Mouse (Mus musculus): ENCODE results near the gene Gnptab. TPM values are rescaled to one million over a fixed set of nuclear protein-coding genes. Genes with fewer than 3 reads are reported as not detected.

Gnptab gene
- total RNA-seq, 1 experiment, result 25.1 TPM

GRCm38 (mm10) chr10:88427998-88428397 is 49.1 kb downstream of the Gnptab start:
- Histone ChIP-seq H3K27ac (ENCODE audit: insufficient read depth, low read depth, low read length, poor library complexity, severe bottlenecking) (no peak overlapping the region), H3K4me3 (ENCODE audit: insufficient read depth in 1 of 2, low read depth in 1 of 2, low read length in 2 of 2, poor library complexity in 1 of 2, severe bottlenecking in 1 of 2) (no peak overlapping the region), H3K36me3 (ENCODE audit: control insufficient read depth, insufficient read depth, low read length, poor library complexity, severe bottlenecking) (peaks cover 22% of the 10 kb centered on the region), H3K4me1 (ENCODE audit: control insufficient read depth in 2 of 2, insufficient read depth in 2 of 2, low read length in 2 of 2, poor library complexity in 1 of 2) (no peaks in the 10 kb centered on the region), H3K9me3 (ENCODE audit: control insufficient read depth, insufficient read depth, low read depth, low read length) (no peaks in the 10 kb centered on the region), H3K9ac (ENCODE audit: insufficient read depth, low read depth, low read length, poor library complexity, severe bottlenecking) (no peak overlapping the region)
- DNase-seq (ENCODE audit: low read depth, low spot score), result no peak
- no peak for TF ChIP-seq HCFC1 (IDR thresholded peaks at IDR 0.05; ENCODE audit: borderline replicate concordance, insufficient read depth, low read length)
- TF ChIP-seq ZC3H11A (IDR thresholded peaks at IDR 0.05; ENCODE audit: borderline replicate concordance, low read depth, low read length), result no peak
- TF ChIP-seq ZNF384 (IDR thresholded peaks at IDR 0.05; ENCODE audit: low read depth, low read length), result no peak
- no peak for TF ChIP-seq CHD2 (IDR thresholded peaks at IDR 0.05; ENCODE audit: low read depth, low read length)
- no peak for TF ChIP-seq MAFK (IDR thresholded peaks at IDR 0.05; ENCODE audit: insufficient read depth, low read depth, low read length)
- in situ Hi-C loops (cut with MboI; ENCODE audit: low sequenced_read_pairs in 2 of 2, unreplicated experiment in 2 of 2), result no loop called here

GRCm38 (mm10) chr10:88441224-88441623 is 62.3 kb downstream of the Gnptab start:
- TF ChIP-seq ZNF384 (IDR thresholded peaks at IDR 0.05; ENCODE audit: low read depth, low read length), result no peak
- TF ChIP-seq ZC3H11A (IDR thresholded peaks at IDR 0.05; ENCODE audit: borderline replicate concordance, low read depth, low read length), result no peak
- TF ChIP-seq HCFC1 (IDR thresholded peaks at IDR 0.05; ENCODE audit: borderline replicate concordance, insufficient read depth, low read length), result no peak
- no peak for TF ChIP-seq MAFK (IDR thresholded peaks at IDR 0.05; ENCODE audit: insufficient read depth, low read depth, low read length)
- TF ChIP-seq CHD2 (IDR thresholded peaks at IDR 0.05; ENCODE audit: low read depth, low read length), result no peak
- Histone ChIP-seq H3K9ac (ENCODE audit: insufficient read depth, low read depth, low read length, poor library complexity, severe bottlenecking) (no peak overlapping the region), H3K36me3 (ENCODE audit: control insufficient read depth, insufficient read depth, low read length, poor library complexity, severe bottlenecking) (peaks cover 11% of the 10 kb centered on the region; the same call in 1 of the 2 replicates), H3K9me3 (ENCODE audit: control insufficient read depth, insufficient read depth, low read depth, low read length) (no peaks in the 10 kb centered on the region), H3K4me1 (ENCODE audit: control insufficient read depth in 2 of 2, insufficient read depth in 2 of 2, low read length in 2 of 2, poor library complexity in 1 of 2) (peaks cover 3 to 5% of the 10 kb centered on the region in 2 experiments; a peak in 2 of 4 replicates), H3K27ac (ENCODE audit: insufficient read depth, low read depth, low read length, poor library complexity, severe bottlenecking) (no peak overlapping the region), H3K4me3 (ENCODE audit: insufficient read depth in 1 of 2, low read depth in 1 of 2, low read length in 2 of 2, poor library complexity in 1 of 2, severe bottlenecking in 1 of 2) (no peak overlapping the region)
- in situ Hi-C loops (cut with MboI; ENCODE audit: low sequenced_read_pairs in 2 of 2, unreplicated experiment in 2 of 2), result no loop called here
- DNase-seq (ENCODE audit: low read depth, low spot score), result no peak

GRCm38 (mm10) chr10:88451221-88451620 is 72.3 kb downstream of the Gnptab start:
- in situ Hi-C loops (cut with MboI; ENCODE audit: low sequenced_read_pairs in 2 of 2, unreplicated experiment in 2 of 2), result no loop called here
- Histone ChIP-seq H3K27ac (ENCODE audit: insufficient read depth, low read depth, low read length, poor library complexity, severe bottlenecking) (no peak overlapping the region), H3K36me3 (ENCODE audit: control insufficient read depth, insufficient read depth, low read length, poor library complexity, severe bottlenecking) (peaks cover 3% of the 10 kb centered on the region; the same call in 1 of the 2 replicates), H3K9ac (ENCODE audit: insufficient read depth, low read depth, low read length, poor library complexity, severe bottlenecking) (no peak overlapping the region), H3K9me3 (ENCODE audit: control insufficient read depth, insufficient read depth, low read depth, low read length) (no peaks in the 10 kb centered on the region), H3K4me3 (ENCODE audit: insufficient read depth in 1 of 2, low read depth in 1 of 2, low read length in 2 of 2, poor library complexity in 1 of 2, severe bottlenecking in 1 of 2) (no peak overlapping the region), H3K4me1 (ENCODE audit: control insufficient read depth in 2 of 2, insufficient read depth in 2 of 2, low read length in 2 of 2, poor library complexity in 1 of 2) (no peaks in the 10 kb centered on the region)
- no peak for DNase-seq (ENCODE audit: low read depth, low spot score)
- TF ChIP-seq MAFK (IDR thresholded peaks at IDR 0.05; ENCODE audit: insufficient read depth, low read depth, low read length), result no peak
- no peak for TF ChIP-seq HCFC1 (IDR thresholded peaks at IDR 0.05; ENCODE audit: borderline replicate concordance, insufficient read depth, low read length)
- TF ChIP-seq ZC3H11A (IDR thresholded peaks at IDR 0.05; ENCODE audit: borderline replicate concordance, low read depth, low read length), result no peak
- no peak for TF ChIP-seq CHD2 (IDR thresholded peaks at IDR 0.05; ENCODE audit: low read depth, low read length)
- TF ChIP-seq ZNF384 (IDR thresholded peaks at IDR 0.05; ENCODE audit: low read depth, low read length), result no peak

GRCm38 (mm10) chr10:88451990-88452389 is 73.1 kb downstream of the Gnptab start:
- Histone ChIP-seq H3K36me3 (ENCODE audit: control insufficient read depth, insufficient read depth, low read length, poor library complexity, severe bottlenecking) (no peaks in the 10 kb centered on the region), H3K9ac (ENCODE audit: insufficient read depth, low read depth, low read length, poor library complexity, severe bottlenecking) (no peak overlapping the region), H3K4me1 (ENCODE audit: control insufficient read depth in 2 of 2, insufficient read depth in 2 of 2, low read length in 2 of 2, poor library complexity in 1 of 2) (no peaks in the 10 kb centered on the region; a peak in 1 of 4 replicates), H3K9me3 (ENCODE audit: control insufficient read depth, insufficient read depth, low read depth, low read length) (no peaks in the 10 kb centered on the region), H3K4me3 (ENCODE audit: insufficient read depth in 1 of 2, low read depth in 1 of 2, low read length in 2 of 2, poor library complexity in 1 of 2, severe bottlenecking in 1 of 2) (no peak overlapping the region), H3K27ac (ENCODE audit: insufficient read depth, low read depth, low read length, poor library complexity, severe bottlenecking) (no peak overlapping the region)
- in situ Hi-C loops (cut with MboI; ENCODE audit: low sequenced_read_pairs in 2 of 2, unreplicated experiment in 2 of 2), result no loop called here
- DNase-seq (ENCODE audit: low read depth, low spot score), result no peak
- no peak for TF ChIP-seq ZC3H11A (IDR thresholded peaks at IDR 0.05; ENCODE audit: borderline replicate concordance, low read depth, low read length)
- TF ChIP-seq MAFK (IDR thresholded peaks at IDR 0.05; ENCODE audit: insufficient read depth, low read depth, low read length), result no peak
- TF ChIP-seq ZNF384 (IDR thresholded peaks at IDR 0.05; ENCODE audit: low read depth, low read length), result no peak
- TF ChIP-seq HCFC1 (IDR thresholded peaks at IDR 0.05; ENCODE audit: borderline replicate concordance, insufficient read depth, low read length), result no peak
- no peak for TF ChIP-seq CHD2 (IDR thresholded peaks at IDR 0.05; ENCODE audit: low read depth, low read length)

DNA sequence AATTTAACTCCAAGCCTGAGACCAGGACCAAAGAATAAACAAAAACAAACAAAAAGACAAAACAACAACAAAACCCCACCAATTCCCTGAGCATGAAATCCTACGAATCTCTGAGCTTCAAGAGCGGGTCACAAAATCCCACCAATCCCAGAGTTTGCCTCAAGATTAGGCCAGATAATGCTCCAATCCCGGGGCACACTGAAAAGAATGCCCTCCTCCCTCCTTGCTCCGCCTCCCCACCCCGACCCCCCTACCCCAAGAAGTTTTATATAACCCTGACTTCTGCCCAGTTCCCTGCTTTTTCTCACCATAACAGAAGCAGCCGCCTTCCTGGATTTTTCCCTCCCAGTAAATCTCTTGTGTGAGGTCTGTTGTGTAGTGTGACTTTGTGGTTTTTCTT is 78.9 kb downstream of the Gnptab start:
- in situ Hi-C loops (cut with MboI; ENCODE audit: low sequenced_read_pairs in 2 of 2, unreplicated experiment in 2 of 2), result no loop called here
- peak; percentile 15 for DNase-seq (ENCODE audit: low read depth, low spot score)
- no peaks in the 10 kb centered on the region for H3K36me3 ChIP-seq (ENCODE audit: control insufficient read depth, insufficient read depth, low read length, poor library complexity, severe bottlenecking)

More for the DNA sequence above, 78.9 kb downstream of the Gnptab start:
- TF ChIP-seq MAFK (IDR thresholded peaks at IDR 0.05; ENCODE audit: insufficient read depth, low read depth, low read length), result no peak
- TF ChIP-seq ZC3H11A (IDR thresholded peaks at IDR 0.05; ENCODE audit: borderline replicate concordance, low read depth, low read length), result no peak
- Histone ChIP-seq H3K9me3 (ENCODE audit: control insufficient read depth, insufficient read depth, low read depth, low read length) (no peaks in the 10 kb centered on the region), H3K9ac (ENCODE audit: insufficient read depth, low read depth, low read length, poor library complexity, severe bottlenecking) (no peak overlapping the region), H3K4me3 (ENCODE audit: insufficient read depth in 1 of 2, low read depth in 1 of 2, low read length in 2 of 2, poor library complexity in 1 of 2, severe bottlenecking in 1 of 2) (no peak overlapping the region), H3K27ac (ENCODE audit: insufficient read depth, low read depth, low read length, poor library complexity, severe bottlenecking) (no peak overlapping the region), H3K4me1 (ENCODE audit: control insufficient read depth in 2 of 2, insufficient read depth in 2 of 2, low read length in 2 of 2, poor library complexity in 1 of 2) (peaks cover 0 to 3% of the 10 kb centered on the region in 2 experiments; a peak in 2 of 4 replicates)

Measured in ES-E14 (cell line).